Mouse (Mus musculus): ENCODE measurements around the gene Matn1. TPM values are rescaled to one million over a fixed set of nuclear protein-coding genes. Genes with fewer than 3 reads are reported as not detected.

Matn1 gene
- polyA plus RNA-seq, 1 experiment from 2014 or later: not detected

DNA sequence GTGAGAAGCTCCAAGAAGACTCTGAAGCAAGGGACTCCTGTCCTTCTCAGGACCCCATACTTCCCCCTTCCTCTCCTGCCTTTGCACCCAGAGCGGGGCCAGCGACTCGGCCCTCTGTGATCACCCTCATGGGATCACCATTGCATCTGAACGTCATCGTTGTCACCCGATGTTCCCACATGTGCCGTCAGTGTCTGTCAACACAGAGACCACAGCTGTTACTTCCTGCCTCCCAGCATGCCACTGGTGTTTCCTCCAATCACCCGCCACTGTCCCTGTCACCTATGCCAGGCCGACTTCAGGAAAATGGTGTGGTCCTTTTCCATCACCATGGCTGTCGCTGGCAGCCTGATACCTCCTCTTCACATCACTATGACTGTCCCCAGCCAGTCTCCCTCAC, 22.2 kb upstream of the Matn1 start:
- ATAC-seq (ENCODE audit: low FRiP score): no peak
- Histone ChIP-seq H3K27me3 (ENCODE audit: control insufficient read depth, insufficient read depth, low read length) (no peaks in the 10 kb centered on the region), H3K4me3 (ENCODE audit: low read depth, low read length) (no peak overlapping the region), H3K4me1 (ENCODE audit: control insufficient read depth, insufficient read depth, low read length) (peaks cover 6% of the 10 kb centered on the region), H3K9ac (ENCODE audit: low read length) (no peak overlapping the region), H3K36me3 (ENCODE audit: control insufficient read depth, insufficient read depth, low read length) (no peaks in the 10 kb centered on the region), H3K9me3 (ENCODE audit: control insufficient read depth, low read length) (no peaks in the 10 kb centered on the region), H3K27ac (ENCODE audit: low read depth, low read length) (no peak overlapping the region), H3K4me2 (no peak overlapping the region)
- WGBS: 83% methylated on average over 10 of the region's 10 CpGs
- no peak for DNase-seq (ENCODE audit: low spot score, missing footprints)

DNA sequence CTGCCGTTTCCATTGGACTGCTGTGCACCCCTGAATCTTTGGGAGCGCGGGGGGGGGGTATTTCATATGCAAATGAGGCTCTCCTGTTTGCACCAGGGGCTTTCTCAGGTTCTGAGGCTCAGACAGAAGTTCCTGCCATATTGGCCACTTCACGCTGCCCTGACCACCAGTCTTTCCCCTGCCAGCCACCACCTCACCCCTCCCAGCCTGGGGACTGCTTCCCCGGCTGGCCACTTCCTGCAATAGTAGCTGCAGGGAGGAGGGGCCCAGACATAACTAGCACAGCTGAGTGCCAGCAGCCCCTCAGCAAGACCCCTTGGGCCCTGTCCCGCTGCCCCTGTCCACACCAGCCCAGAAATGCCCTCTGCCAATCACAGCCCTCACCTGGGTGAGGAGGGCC, 17.9 kb upstream of the Matn1 start:
- H3K4me2 ChIP-seq: no peak overlapping the region
- H3K9me3 ChIP-seq (ENCODE audit: control insufficient read depth, low read length): no peaks in the 10 kb centered on the region
- ATAC-seq (ENCODE audit: low FRiP score): no peak
- no peak overlapping the region for H3K4me3 ChIP-seq (ENCODE audit: low read depth, low read length)
- no peak overlapping the region for H3K27ac ChIP-seq (ENCODE audit: low read depth, low read length)
- WGBS: 60% methylated on average over 6 of the region's 6 CpGs
- H3K27me3 ChIP-seq (ENCODE audit: control insufficient read depth, insufficient read depth, low read length): no peaks in the 10 kb centered on the region
- H3K4me1 ChIP-seq (ENCODE audit: control insufficient read depth, insufficient read depth, low read length): peaks cover under 1% of the 10 kb centered on the region; the same call in 1 of the 2 replicates
- H3K36me3 ChIP-seq (ENCODE audit: control insufficient read depth, insufficient read depth, low read length): no peaks in the 10 kb centered on the region
- no peak overlapping the region for H3K9ac ChIP-seq (ENCODE audit: low read length)
- DNase-seq (ENCODE audit: low spot score, missing footprints): no peak

DNA sequence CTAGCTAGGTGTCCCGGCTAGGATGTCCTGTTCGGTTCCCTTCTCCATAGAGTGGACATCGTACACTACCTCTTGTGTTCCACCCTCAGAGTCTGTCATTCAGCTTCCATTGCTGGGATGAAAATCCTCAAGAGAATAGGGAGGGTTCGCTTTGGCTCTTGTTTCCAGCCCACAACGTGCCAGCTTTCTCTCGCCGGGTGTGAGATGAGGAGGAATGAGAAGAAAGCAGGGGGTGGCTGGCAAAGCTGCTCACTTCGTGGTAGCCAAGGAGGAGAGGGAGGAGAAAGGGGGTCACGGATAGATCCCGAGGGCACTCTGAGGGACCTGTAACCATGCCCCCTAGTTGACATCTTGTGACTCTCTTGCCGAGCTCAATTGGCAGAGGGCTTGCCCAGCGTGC, 16.4 kb upstream of the Matn1 start:
- Histone ChIP-seq H3K9ac (ENCODE audit: low read length) (no peak overlapping the region), H3K4me2 (no peak overlapping the region), H3K27me3 (ENCODE audit: control insufficient read depth, insufficient read depth, low read length) (no peaks in the 10 kb centered on the region), H3K27ac (ENCODE audit: low read depth, low read length) (no peak overlapping the region), H3K9me3 (ENCODE audit: control insufficient read depth, low read length) (no peaks in the 10 kb centered on the region), H3K4me1 (ENCODE audit: control insufficient read depth, insufficient read depth, low read length) (no peaks in the 10 kb centered on the region), H3K36me3 (ENCODE audit: control insufficient read depth, insufficient read depth, low read length) (no peaks in the 10 kb centered on the region), H3K4me3 (ENCODE audit: low read depth, low read length) (no peak overlapping the region)
- ATAC-seq (ENCODE audit: low FRiP score) (no peak), DNase-seq (ENCODE audit: low spot score, missing footprints) (no peak)
- WGBS: 93% methylated on average over 12 of the region's 12 CpGs

DNA sequence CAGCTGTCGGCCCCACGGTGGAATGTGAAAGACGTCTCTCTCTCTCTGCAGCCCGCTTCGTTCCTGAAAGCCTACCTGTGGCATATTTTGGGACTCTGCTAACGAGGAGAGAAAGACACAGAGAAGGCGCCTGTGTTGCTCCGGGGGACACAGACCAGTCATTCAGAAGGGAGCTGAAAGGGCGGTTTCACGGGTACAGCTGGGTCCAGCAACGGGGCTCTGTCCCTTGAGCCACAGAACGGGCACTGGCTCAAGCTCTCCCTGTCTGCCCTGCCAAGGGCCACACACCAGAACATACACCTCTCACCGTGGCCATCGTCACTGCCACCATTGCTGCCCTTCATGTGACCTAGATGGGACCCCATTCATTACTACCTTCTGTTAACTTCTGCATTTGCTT, 1.5 kb upstream of the Matn1 start:
- Histone ChIP-seq H3K4me1 (ENCODE audit: control insufficient read depth, insufficient read depth, low read length) (no peaks in the 10 kb centered on the region), H3K36me3 (ENCODE audit: control insufficient read depth, insufficient read depth, low read length) (no peaks in the 10 kb centered on the region), H3K4me3 (ENCODE audit: low read depth, low read length) (no peak overlapping the region), H3K4me2 (no peak overlapping the region), H3K9ac (ENCODE audit: low read length) (no peak overlapping the region), H3K9me3 (ENCODE audit: control insufficient read depth, low read length) (no peaks in the 10 kb centered on the region), H3K27me3 (ENCODE audit: control insufficient read depth, insufficient read depth, low read length) (no peaks in the 10 kb centered on the region), H3K27ac (ENCODE audit: low read depth, low read length) (no peak overlapping the region)
- DNase-seq (ENCODE audit: low spot score, missing footprints) (no peak), ATAC-seq (ENCODE audit: low FRiP score) (no peak)
- WGBS: 72% methylated on average over 14 of the region's 14 CpGs

DNA sequence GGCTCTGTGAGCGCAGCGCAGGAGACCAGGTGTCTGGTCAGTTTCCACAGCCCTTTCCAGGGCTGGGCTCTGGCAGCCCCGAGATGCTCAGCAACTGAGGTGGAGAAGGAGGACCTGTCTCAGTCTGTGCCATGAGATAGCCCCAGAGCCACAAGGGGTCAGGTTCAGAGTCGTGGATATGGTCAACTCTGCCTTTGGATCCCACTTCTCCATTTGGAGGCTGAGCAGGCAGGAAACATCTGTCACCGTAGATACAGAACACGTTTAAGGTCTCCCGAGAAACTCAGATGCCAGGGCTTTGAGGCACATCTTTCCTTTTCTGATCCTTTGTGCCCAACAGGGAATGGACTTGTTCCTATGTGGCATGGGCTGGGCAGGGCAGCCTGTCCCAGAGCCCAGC, 594 bp downstream of the Matn1 start:
- H3K27ac ChIP-seq (ENCODE audit: low read depth, low read length): no peak overlapping the region
- no peak overlapping the region for H3K9ac ChIP-seq (ENCODE audit: low read length)
- ATAC-seq (ENCODE audit: low FRiP score) (no peak), DNase-seq (ENCODE audit: low spot score, missing footprints) (no peak)
- H3K4me1 ChIP-seq (ENCODE audit: control insufficient read depth, insufficient read depth, low read length): no peaks in the 10 kb centered on the region
- no peaks in the 10 kb centered on the region for H3K9me3 ChIP-seq (ENCODE audit: control insufficient read depth, low read length)
- H3K36me3 ChIP-seq (ENCODE audit: control insufficient read depth, insufficient read depth, low read length): no peaks in the 10 kb centered on the region
- H3K27me3 ChIP-seq (ENCODE audit: control insufficient read depth, insufficient read depth, low read length): no peaks in the 10 kb centered on the region
- no peak overlapping the region for H3K4me3 ChIP-seq (ENCODE audit: low read depth, low read length)
- 88% methylated on average over 7 of the region's 7 CpGs for WGBS
- no peak overlapping the region for H3K4me2 ChIP-seq

DNA sequence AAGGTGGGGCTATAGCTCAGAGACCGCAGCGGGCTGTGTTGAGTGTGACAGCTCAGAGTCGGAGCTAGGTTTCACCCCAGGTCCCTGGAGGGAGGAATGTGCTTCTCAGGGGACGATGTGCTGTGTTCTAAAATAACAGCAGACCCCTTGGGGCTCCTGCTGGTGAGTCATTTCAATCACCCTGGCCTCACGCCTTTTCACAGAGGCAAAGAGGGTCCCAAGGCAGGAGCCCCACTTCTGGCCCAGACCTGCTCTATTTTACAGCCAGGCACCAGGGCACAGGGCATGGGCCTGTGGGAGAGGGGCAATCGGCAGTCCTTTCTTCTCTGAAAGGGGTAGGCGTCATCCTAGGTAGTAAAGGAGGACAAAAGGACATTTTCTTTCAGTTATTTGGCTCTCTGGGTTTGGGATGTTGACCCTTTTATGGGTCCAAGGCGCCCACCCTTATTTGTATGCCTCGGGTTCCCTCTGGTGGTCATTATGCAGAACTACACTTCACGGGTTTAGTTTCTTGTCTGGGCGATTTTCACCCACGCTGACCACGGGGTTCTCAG, 3.0 kb downstream of the Matn1 start:
- H3K9ac ChIP-seq (ENCODE audit: low read length): no peak overlapping the region
- no peaks in the 10 kb centered on the region for H3K36me3 ChIP-seq (ENCODE audit: control insufficient read depth, insufficient read depth, low read length)
- ATAC-seq (ENCODE audit: low FRiP score) (peak; percentile 38; the same call in 1 of the 2 replicates), DNase-seq (ENCODE audit: low spot score, missing footprints) (peak; percentile 93)
- H3K27ac ChIP-seq (ENCODE audit: low read depth, low read length): no peak overlapping the region
- no peaks in the 10 kb centered on the region for H3K27me3 ChIP-seq (ENCODE audit: control insufficient read depth, insufficient read depth, low read length)
- H3K4me2 ChIP-seq: no peak overlapping the region
- H3K9me3 ChIP-seq (ENCODE audit: control insufficient read depth, low read length): no peaks in the 10 kb centered on the region
- no peaks in the 10 kb centered on the region for H3K4me1 ChIP-seq (ENCODE audit: control insufficient read depth, insufficient read depth, low read length)
- H3K4me3 ChIP-seq (ENCODE audit: low read depth, low read length): no peak overlapping the region
- 22% methylated on average over 13 of the region's 13 CpGs for WGBS

DNA sequence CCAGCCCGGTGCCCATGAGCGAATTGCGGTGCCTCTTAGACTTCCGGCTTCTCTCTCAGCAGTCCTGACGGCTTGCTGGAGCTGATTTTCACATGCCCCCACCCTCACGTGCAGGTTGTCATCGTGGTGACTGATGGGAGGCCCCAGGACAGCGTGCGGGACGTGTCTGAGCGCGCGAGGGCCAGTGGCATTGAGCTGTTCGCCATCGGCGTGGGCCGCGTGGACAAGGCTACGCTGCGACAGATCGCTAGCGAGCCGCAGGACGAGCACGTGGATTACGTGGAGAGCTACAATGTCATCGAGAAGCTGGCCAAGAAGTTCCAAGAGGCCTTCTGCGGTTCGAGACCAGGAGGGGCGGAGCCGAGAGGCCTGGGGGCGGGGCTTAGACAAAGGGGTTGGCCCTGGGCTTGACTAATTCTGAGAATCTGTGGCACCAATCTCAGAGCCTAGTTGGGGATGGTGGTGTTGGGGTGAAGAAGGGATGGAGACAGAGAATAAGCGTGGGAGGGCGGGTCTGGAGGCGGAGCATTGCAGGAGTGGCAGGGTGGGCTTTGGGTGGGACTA, 5.7 kb downstream of the Matn1 start:
- DNase-seq (ENCODE audit: low spot score, missing footprints) (no peak), ATAC-seq (ENCODE audit: low FRiP score) (no peak)
- no peaks in the 10 kb centered on the region for H3K27me3 ChIP-seq (ENCODE audit: control insufficient read depth, insufficient read depth, low read length)
- H3K4me1 ChIP-seq (ENCODE audit: control insufficient read depth, insufficient read depth, low read length): no peaks in the 10 kb centered on the region
- no peak overlapping the region for H3K27ac ChIP-seq (ENCODE audit: low read depth, low read length)
- 85% methylated on average over 35 of the region's 35 CpGs for WGBS
- H3K36me3 ChIP-seq (ENCODE audit: control insufficient read depth, insufficient read depth, low read length): no peaks in the 10 kb centered on the region
- no peak overlapping the region for H3K9ac ChIP-seq (ENCODE audit: low read length)
- H3K4me3 ChIP-seq (ENCODE audit: low read depth, low read length): no peak overlapping the region
- H3K4me2 ChIP-seq: no peak overlapping the region
- H3K9me3 ChIP-seq (ENCODE audit: control insufficient read depth, low read length): no peaks in the 10 kb centered on the region

DNA sequence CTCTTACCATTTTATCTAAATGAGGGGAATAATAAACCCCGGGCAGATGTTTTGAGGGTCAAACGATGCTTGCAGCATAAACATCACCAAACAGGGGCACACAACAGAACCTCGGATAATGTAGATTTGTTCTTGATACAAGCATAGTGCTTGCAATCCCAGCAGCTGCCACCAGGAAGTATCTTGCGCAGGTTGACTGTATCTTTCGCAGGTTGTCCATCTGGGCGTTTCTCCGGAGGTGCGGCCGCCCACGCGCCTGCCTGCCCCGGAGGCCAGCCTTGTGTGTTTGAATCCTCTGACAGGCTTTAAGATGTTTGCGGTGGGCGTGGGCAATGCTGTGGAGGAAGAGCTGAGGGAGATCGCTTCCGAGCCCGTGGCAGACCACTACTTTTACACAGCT, 8.3 kb downstream of the Matn1 start:
- 41% methylated on average over 17 of the region's 17 CpGs for WGBS
- ATAC-seq (ENCODE audit: low FRiP score) (no peak), DNase-seq (ENCODE audit: low spot score, missing footprints) (no peak)
- no peaks in the 10 kb centered on the region for H3K36me3 ChIP-seq (ENCODE audit: control insufficient read depth, insufficient read depth, low read length)
- no peak overlapping the region for H3K4me2 ChIP-seq
- H3K9me3 ChIP-seq (ENCODE audit: control insufficient read depth, low read length): no peaks in the 10 kb centered on the region
- H3K27me3 ChIP-seq (ENCODE audit: control insufficient read depth, insufficient read depth, low read length): no peaks in the 10 kb centered on the region
- no peaks in the 10 kb centered on the region for H3K4me1 ChIP-seq (ENCODE audit: control insufficient read depth, insufficient read depth, low read length)
- no peak overlapping the region for H3K9ac ChIP-seq (ENCODE audit: low read length)
- H3K27ac ChIP-seq (ENCODE audit: low read depth, low read length): no peak overlapping the region
- H3K4me3 ChIP-seq (ENCODE audit: low read depth, low read length): no peak overlapping the region

DNA sequence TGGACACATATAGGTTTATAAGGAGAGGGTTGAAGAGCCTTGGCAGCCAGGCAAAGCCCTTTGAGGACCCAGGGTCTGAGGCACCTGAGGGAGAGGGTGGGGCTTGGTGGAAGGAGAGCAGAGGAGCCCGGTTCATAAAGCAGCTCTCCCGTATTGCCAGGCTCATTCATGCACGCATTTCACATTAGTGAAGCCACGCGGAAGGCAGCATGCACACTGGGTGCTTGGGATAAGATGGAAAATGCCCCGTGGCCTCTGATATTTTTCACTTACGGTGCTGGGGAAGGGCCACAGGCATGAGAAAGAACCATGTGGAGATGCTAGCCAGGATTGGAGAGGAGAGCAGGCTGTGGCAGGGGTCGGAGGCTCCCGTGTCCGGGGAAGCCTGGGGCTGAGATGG, 13.0 kb downstream of the Matn1 start:
- 77% methylated on average over 10 of the region's 10 CpGs for WGBS
- ATAC-seq (ENCODE audit: low FRiP score): no peak
- Histone ChIP-seq H3K4me1 (ENCODE audit: control insufficient read depth, insufficient read depth, low read length) (no peaks in the 10 kb centered on the region), H3K36me3 (ENCODE audit: control insufficient read depth, insufficient read depth, low read length) (no peaks in the 10 kb centered on the region), H3K4me2 (no peak overlapping the region), H3K9ac (ENCODE audit: low read length) (no peak overlapping the region), H3K27ac (ENCODE audit: low read depth, low read length) (no peak overlapping the region), H3K27me3 (ENCODE audit: control insufficient read depth, insufficient read depth, low read length) (no peaks in the 10 kb centered on the region), H3K4me3 (ENCODE audit: low read depth, low read length) (no peak overlapping the region), H3K9me3 (ENCODE audit: control insufficient read depth, low read length) (no peaks in the 10 kb centered on the region)
- DNase-seq (ENCODE audit: low spot score, missing footprints): no peak
